Mouse (Mus musculus) heart, adult 11 months (tissue): ENCODE measurements around the gene Osbpl10.

Experiments used
- DNase-seq: peaks from one replicate; pipeline ENCODE4 v3.0.0; 2022

Osbpl10 gene

DNA sequence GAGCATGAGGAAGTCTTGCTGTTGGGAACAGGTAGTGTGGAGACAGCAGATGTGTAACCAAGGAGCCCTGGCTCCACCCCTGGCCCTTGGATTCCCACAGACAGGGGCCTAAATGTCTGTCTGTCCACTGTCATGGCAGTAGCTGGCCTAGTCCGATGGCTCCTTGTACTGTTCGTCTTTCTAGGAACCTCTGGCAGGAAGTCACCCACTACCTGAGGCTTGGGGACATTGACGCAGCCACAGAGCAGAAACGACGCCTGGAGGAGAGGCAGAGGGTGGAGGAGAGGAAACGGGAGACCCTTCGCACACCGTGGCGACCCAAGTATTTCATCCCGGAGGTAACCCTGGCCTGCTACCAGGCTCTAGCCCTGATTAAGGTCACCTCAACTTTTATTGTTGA, 251.3 kb downstream of the Osbpl10 start:
- peak; percentile 78 for DNase-seq

DNA sequence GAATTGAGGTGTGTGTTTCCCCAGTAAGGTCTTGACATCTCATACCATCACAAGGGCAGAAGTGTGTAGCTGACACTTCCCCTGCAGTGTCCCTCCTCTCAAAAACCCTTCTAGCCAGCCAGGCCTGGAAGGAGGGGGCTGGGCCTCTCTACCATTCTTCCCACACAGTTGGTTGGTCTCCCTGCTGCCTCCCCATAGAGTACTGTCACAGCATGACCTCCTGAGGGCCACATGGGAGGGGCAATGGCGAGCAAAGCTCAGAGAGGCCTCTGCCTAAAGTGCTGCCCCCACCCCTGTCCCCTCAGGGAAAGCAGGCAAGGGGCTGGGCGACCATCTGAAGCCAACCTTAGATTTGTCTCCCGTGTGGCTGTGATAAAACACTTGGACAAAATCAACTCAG, 251.8 kb downstream of the Osbpl10 start:
- peak; percentile 31 for DNase-seq

DNA sequence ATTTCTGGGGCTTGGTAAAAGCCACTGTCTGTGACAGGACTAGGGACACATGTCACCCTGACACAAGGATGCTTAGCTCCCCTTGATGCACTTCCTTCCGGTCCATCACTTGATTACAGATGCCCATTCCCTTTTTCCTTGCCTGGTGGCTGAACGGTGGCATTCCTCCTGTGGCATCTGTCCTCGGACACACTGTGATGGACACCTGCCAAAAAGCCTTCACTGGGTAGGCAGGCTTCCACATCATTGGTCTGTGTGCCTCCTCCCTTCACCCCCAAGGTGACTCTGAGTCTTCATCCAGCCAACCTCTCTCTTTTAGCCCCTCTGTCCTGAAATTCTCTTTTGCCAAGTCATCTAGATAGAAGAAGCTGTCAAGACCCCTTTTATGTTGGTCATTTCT, 253.1 kb downstream of the Osbpl10 start:
- DNase-seq = peak; percentile 61

DNA sequence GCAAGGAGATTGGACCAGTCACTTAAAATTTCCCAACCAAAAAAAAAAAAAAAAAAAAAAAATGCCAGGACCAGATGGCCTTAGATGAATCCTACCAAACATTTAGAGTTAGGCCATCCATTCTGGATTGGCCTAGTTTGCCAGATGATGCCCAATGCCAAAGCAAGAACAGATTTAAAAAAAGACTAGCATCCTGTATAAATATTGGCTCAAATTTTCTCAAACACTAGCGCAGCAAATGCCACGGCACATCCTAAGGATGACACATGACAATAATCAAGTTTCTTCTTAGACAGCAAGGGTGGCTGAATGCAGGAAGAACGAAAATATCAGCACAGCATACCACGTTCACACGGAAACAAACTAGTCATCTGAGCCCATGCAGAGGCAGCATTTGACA, 255.4 kb downstream of the Osbpl10 start:
- DNase-seq = peak; percentile 71

GRCm38 (mm10) chr9:115234561-115234960, 256.2 kb downstream of the Osbpl10 start:
- DNase-seq = peak; percentile 70

GRCm38 (mm10) chr9:115236352-115236841, 258.0 kb downstream of the Osbpl10 start:
- peak; percentile 96 for DNase-seq

GRCm38 (mm10) chr9:115237943-115238342, 259.6 kb downstream of the Osbpl10 start:
- no peak for DNase-seq

GRCm38 (mm10) chr9:115239861-115240260, 261.5 kb downstream of the Osbpl10 start:
- DNase-seq = peak; percentile 55

DNA sequence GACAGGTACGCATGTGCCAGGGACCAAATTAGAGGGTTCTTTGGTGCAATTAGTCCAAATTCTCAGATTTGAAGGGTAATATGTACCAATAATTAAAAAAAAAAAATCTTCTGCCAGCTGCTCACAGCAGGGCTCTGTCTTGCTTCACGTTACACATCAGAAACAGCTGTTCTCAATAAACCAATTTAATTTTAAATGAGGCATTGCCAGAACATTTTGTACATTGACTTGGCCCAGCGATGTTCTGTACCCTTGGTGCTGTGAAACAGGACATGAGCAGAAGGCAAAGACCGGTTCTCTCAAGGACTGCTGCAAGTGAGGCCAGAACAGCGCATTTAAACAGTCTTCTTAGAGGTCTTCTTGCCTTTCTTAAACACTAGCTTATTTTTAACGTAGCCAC, 265.3 kb downstream of the Osbpl10 start:
- no peak for DNase-seq

GRCm38 (mm10) chr9:115245092-115245491, 266.7 kb downstream of the Osbpl10 start:
- DNase-seq = no peak

DNA sequence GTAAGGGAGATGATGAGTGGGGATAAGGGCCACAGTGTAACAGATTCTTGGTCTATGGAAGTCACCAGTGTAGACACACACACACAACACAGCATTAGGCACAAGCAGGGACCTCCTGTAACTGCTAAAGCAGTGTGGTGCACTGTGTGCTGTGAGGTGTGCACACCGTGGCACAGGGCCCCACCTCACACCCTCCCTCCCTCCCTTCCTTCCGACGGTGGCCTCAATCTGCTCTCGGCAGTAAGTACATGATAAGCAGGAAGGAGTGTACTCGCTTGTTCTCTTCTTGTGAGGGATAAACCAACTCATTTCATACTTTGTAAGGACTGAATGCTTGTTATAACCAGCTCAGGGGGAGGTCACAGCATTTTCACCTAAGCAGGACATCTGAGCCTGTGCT, 270.8 kb downstream of the Osbpl10 start:
- no peak for DNase-seq

- no peak for DNase-seq
These were observed 279.4 kb downstream of the Osbpl10 start for GRCm38 (mm10) chr9:115257733-115258286.

GRCm38 (mm10) chr9:115259866-115260265, 281.5 kb downstream of the Osbpl10 start:
- peak; percentile 72 for DNase-seq

DNA sequence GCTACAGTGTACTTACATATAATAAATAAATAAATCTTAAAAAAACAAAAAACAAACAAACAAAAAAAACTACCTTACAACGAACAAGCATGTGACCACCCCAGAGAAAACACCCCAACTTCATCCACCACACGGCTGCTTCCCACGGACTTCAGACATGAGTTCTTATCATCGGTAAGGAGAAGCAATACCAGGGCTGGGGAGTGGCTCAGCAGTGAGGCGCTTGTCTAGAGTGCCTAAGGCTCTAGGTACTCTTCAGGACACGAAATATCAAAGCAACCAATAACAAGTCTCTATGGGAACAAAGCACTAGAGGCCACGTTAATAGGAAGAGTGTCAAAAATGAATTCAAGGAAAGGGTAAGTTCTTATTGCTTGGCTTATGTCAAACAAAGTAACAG, 282.1 kb downstream of the Osbpl10 start:
- DNase-seq = peak; percentile 60

DNA sequence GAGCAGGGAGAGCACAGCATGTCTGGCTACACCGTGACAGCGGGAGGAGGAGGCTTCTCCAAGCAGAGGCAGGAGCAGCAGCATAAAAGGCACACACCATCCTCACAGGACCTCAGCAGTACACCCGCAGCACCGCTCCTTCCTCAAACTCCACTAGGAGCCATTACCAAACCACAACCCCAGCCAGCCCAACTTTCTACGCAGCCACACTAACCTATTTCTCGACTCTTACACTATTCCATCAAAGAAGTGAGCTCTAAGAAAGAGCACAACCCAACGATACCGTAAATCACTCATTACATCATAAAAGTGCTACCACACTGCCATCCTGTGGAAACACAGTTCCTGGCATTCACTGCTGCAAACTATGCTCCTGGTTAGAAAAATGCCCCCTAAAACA, 283.1 kb downstream of the Osbpl10 start:
- DNase-seq = peak; percentile 80

DNA sequence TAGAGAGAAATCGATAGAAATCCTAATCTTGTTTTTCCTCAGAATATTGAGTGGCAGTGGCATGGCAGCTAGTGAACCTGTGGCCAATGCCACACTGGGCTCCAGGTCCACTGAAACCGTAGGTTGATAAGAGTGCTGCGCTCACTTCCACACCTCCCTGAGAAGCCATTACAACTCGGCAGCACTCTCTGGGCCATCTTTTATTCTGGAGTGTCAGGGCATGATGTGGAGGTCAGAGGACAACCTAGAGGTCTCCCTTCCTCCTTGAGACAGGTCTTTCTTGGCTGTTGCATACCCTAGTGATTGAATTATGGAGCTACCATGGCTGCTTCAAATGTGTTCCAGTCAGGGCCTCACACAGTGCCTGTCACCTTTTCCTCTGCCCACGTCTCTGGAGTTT, 283.5 kb downstream of the Osbpl10 start:
- peak; percentile 60 for DNase-seq

DNA sequence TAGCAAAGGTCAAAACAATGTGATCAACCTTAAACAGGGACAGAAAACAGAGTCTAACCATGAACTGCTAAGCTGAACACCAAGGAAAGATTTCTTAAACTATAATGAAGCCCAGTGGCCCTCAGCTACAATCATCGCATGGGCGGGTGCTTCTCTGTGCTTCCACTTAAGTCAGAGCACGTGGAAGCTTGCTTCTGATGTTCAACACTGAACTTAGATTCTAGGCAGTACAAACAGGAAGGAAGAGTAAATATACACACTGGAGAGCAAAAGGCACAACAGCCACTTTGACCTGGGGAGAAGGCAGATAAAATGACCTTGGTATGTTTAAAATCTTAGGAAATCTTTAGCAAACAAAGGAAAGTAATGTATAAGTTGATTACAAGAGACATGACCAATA, 293.2 kb downstream of the Osbpl10 start:
- peak; percentile 55 for DNase-seq

- DNase-seq = peak; percentile 97
These were observed 294.1 kb downstream of the Osbpl10 start for GRCm38 (mm10) chr9:115272451-115272850.

DNA sequence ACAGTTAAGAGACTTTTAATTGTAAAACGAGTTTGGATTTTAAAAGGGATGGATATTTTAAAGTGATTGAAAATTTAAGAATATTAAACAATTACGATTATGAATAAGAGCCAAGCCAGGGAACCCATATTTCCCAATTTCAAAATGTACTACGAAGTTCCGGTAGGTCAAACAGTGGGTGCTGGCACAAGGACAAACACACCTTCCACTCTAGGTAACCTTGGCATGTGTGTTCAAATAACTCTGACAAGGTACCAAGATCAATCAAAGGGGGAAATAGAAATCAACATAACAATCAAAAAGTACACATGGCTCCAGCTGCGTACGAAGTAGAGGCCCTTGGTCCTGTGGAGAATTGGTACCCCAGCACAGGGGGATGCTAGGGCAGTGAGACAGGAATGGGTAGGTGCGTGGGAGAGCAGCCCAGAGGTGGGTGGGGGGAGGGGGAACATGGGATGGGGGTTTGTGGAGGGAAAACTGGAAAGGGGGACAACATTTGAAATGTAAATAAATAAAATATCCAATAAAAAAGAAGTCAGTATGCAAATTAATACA, 294.8 kb downstream of the Osbpl10 start:
- peak; percentile 68 for DNase-seq

- no peak for DNase-seq
These were observed 296.4 kb downstream of the Osbpl10 start for GRCm38 (mm10) chr9:115274806-115275205.

DNA sequence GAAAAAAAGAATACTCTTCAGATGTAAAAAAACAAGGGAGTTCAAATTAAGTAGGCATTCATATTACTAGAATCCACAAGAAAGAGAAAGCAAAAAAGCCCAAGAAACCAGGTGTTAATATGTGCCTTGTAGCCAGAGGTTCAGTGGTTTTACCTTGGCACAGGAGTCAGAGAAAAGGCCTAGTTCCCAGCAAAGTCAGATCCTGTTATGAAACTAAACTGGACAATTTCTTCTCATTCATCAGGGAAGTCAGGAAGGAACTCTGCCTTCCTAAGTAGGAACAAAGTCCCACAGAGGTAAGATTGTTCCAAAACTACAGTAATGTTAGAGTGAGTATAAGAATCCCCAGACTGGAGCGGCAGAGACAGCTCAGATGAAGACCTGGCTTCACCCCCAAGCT, 300.3 kb downstream of the Osbpl10 start:
- DNase-seq = no peak
